Mouse (Mus musculus): ENCODE data around the gene Arhgap15.

- TF ChIP-seq CTCF (conservative IDR thresholded peaks at IDR 0.05 in 1 of 2, IDR thresholded peaks at IDR 0.05 in 1 of 2; ENCODE audit: low read depth in 2 of 2, low read length in 2 of 2) (no peak), POLR2A (IDR thresholded peaks at IDR 0.05; ENCODE audit: low read depth, low read length) (no peak)
Observed at GRCm38 (mm10) chr2:44399191-44399926, 650.7 kb downstream of the Arhgap15 start.

Measured in CH12.LX (cell line).